Mouse (Mus musculus): ENCODE measurements around the gene 4930474N05Rik. TPM values are rescaled to one million over a fixed set of nuclear protein-coding genes. Genes with fewer than 3 reads are reported as not detected.

4930474N05Rik gene
- not detected in 2 replicates for polyA plus RNA-seq (2015; fragmentation: Nextera tagmentation; extraction: Ambion mirVana)

- H3K27me3 ChIP-seq (ENCODE audit: control insufficient read depth, insufficient read depth, low read length) = no peaks in the 10 kb centered on the region
- H3K4me2 ChIP-seq (ENCODE audit: low read depth, low read length) = no peak within 1 kb of the TSS
- no peaks in the 10 kb centered on the region for H3K36me3 ChIP-seq (ENCODE audit: control insufficient read depth, insufficient read depth, low read length)
- no peak within 1 kb of the TSS for H3K9ac ChIP-seq (ENCODE audit: low read length)
- no peak within 1 kb of the TSS for H3K4me3 ChIP-seq (replicated peaks; ENCODE audit: low read length)
- no peak within 1 kb of the TSS for H3K27ac ChIP-seq (ENCODE audit: low read length)
- H3K9me3 ChIP-seq (replicated peaks; ENCODE audit: control insufficient read depth, low read length) = no peaks in the 10 kb centered on the region
- no peak for ATAC-seq (ENCODE audit: insufficient read depth, low FRiP score)
- no peaks in the 10 kb centered on the region for H3K4me1 ChIP-seq (ENCODE audit: control insufficient read depth, insufficient read depth, low read length)
Observed at GRCm38 (mm10) chr14:36094617-36095016, at the start of gene 4930474N05Rik. Gene 4930474N05Rik (plus strand): TSS chr14:36094917.

- peak; percentile 58; the same call in 1 of the 2 replicates for ATAC-seq (ENCODE audit: insufficient read depth, low FRiP score)
Observed at GRCm38 (mm10) chr14:36048746-36049391, 45.8 kb upstream of the 4930474N05Rik start.

GRCm38 (mm10) chr14:36053281-36053680, 41.4 kb upstream of the 4930474N05Rik start:
- Histone ChIP-seq H3K4me1 (ENCODE audit: control insufficient read depth, insufficient read depth, low read length) (0 out of 2 replicates have a peak, but pooled peaks cover 5% of the 10 kb centered on the region), H3K27me3 (ENCODE audit: control insufficient read depth, insufficient read depth, low read length) (no peaks in the 10 kb centered on the region), H3K9me3 (replicated peaks; ENCODE audit: control insufficient read depth, low read length) (no peaks in the 10 kb centered on the region), H3K4me2 (ENCODE audit: low read depth, low read length) (no peak overlapping the region), H3K9ac (ENCODE audit: low read length) (no peak overlapping the region), H3K4me3 (replicated peaks; ENCODE audit: low read length) (no peak overlapping the region), H3K36me3 (ENCODE audit: control insufficient read depth, insufficient read depth, low read length) (no peaks in the 10 kb centered on the region), H3K27ac (ENCODE audit: low read length) (no peak overlapping the region)
- no peak for ATAC-seq (ENCODE audit: insufficient read depth, low FRiP score)
- 67% methylated on average over 2 of the region's 2 CpGs for WGBS

More at GRCm38 (mm10) chr14:36048746-36049391, 45.8 kb upstream of the 4930474N05Rik start:
- Histone ChIP-seq H3K4me3 (replicated peaks; ENCODE audit: low read length) (no peak overlapping the region), H3K4me2 (ENCODE audit: low read depth, low read length) (0 out of 2 replicates have a peak overlapping the region, but pooled peaks have one; percentile 1), H3K27me3 (ENCODE audit: control insufficient read depth, insufficient read depth, low read length) (no peaks in the 10 kb centered on the region), H3K9ac (ENCODE audit: low read length) (no peak overlapping the region), H3K36me3 (ENCODE audit: control insufficient read depth, insufficient read depth, low read length) (no peaks in the 10 kb centered on the region), H3K4me1 (ENCODE audit: control insufficient read depth, insufficient read depth, low read length) (0 out of 2 replicates have a peak, but pooled peaks cover 5% of the 10 kb centered on the region), H3K9me3 (replicated peaks; ENCODE audit: control insufficient read depth, low read length) (no peaks in the 10 kb centered on the region), H3K27ac (ENCODE audit: low read length) (no peak overlapping the region)
- WGBS = 25% methylated on average over 9 of the region's 9 CpGs

- Histone ChIP-seq H3K27ac (ENCODE audit: low read length) (no peak overlapping the region), H3K9me3 (replicated peaks; ENCODE audit: control insufficient read depth, low read length) (no peaks in the 10 kb centered on the region), H3K36me3 (ENCODE audit: control insufficient read depth, insufficient read depth, low read length) (no peaks in the 10 kb centered on the region), H3K4me1 (ENCODE audit: control insufficient read depth, insufficient read depth, low read length) (no peaks in the 10 kb centered on the region), H3K9ac (ENCODE audit: low read length) (no peak overlapping the region), H3K4me2 (ENCODE audit: low read depth, low read length) (no peak overlapping the region), H3K27me3 (ENCODE audit: control insufficient read depth, insufficient read depth, low read length) (no peaks in the 10 kb centered on the region), H3K4me3 (replicated peaks; ENCODE audit: low read length) (no peak overlapping the region)
- ATAC-seq (ENCODE audit: insufficient read depth, low FRiP score) = no peak
- WGBS = 76% methylated on average over 3 of the region's 3 CpGs
Observed at GRCm38 (mm10) chr14:36098528-36098927, 3.8 kb downstream of the 4930474N05Rik start.

- Histone ChIP-seq H3K4me2 (ENCODE audit: low read depth, low read length) (no peak overlapping the region), H3K27ac (ENCODE audit: low read length) (no peak overlapping the region), H3K4me1 (ENCODE audit: control insufficient read depth, insufficient read depth, low read length) (no peaks in the 10 kb centered on the region), H3K27me3 (ENCODE audit: control insufficient read depth, insufficient read depth, low read length) (no peaks in the 10 kb centered on the region), H3K9ac (ENCODE audit: low read length) (no peak overlapping the region), H3K4me3 (replicated peaks; ENCODE audit: low read length) (no peak overlapping the region), H3K36me3 (ENCODE audit: control insufficient read depth, insufficient read depth, low read length) (no peaks in the 10 kb centered on the region), H3K9me3 (replicated peaks; ENCODE audit: control insufficient read depth, low read length) (no peaks in the 10 kb centered on the region)
- ATAC-seq (ENCODE audit: insufficient read depth, low FRiP score) = no peak
- WGBS = 71% methylated on average over 1 of the region's 1 CpGs
Observed at GRCm38 (mm10) chr14:36099647-36100046, 4.9 kb downstream of the 4930474N05Rik start.

- Histone ChIP-seq H3K27me3 (ENCODE audit: control insufficient read depth, insufficient read depth, low read length) (no peaks in the 10 kb centered on the region), H3K4me3 (replicated peaks; ENCODE audit: low read length) (no peak overlapping the region), H3K9ac (ENCODE audit: low read length) (no peak overlapping the region), H3K27ac (ENCODE audit: low read length) (no peak overlapping the region), H3K9me3 (replicated peaks; ENCODE audit: control insufficient read depth, low read length) (no peaks in the 10 kb centered on the region), H3K4me1 (ENCODE audit: control insufficient read depth, insufficient read depth, low read length) (no peaks in the 10 kb centered on the region), H3K36me3 (ENCODE audit: control insufficient read depth, insufficient read depth, low read length) (no peaks in the 10 kb centered on the region), H3K4me2 (ENCODE audit: low read depth, low read length) (no peak overlapping the region)
- 20% methylated on average over 1 of the region's 1 CpGs for WGBS
- ATAC-seq (ENCODE audit: insufficient read depth, low FRiP score) = no peak
Observed at GRCm38 (mm10) chr14:36100731-36101130, 6.0 kb downstream of the 4930474N05Rik start.

GRCm38 (mm10) chr14:36114481-36114880, 19.8 kb downstream of the 4930474N05Rik start:
- Histone ChIP-seq H3K4me3 (replicated peaks; ENCODE audit: low read length) (no peak overlapping the region), H3K27ac (ENCODE audit: low read length) (no peak overlapping the region), H3K9me3 (replicated peaks; ENCODE audit: control insufficient read depth, low read length) (no peaks in the 10 kb centered on the region), H3K4me1 (ENCODE audit: control insufficient read depth, insufficient read depth, low read length) (no peaks in the 10 kb centered on the region), H3K27me3 (ENCODE audit: control insufficient read depth, insufficient read depth, low read length) (no peaks in the 10 kb centered on the region), H3K36me3 (ENCODE audit: control insufficient read depth, insufficient read depth, low read length) (no peaks in the 10 kb centered on the region), H3K9ac (ENCODE audit: low read length) (no peak overlapping the region), H3K4me2 (ENCODE audit: low read depth, low read length) (no peak overlapping the region)
- ATAC-seq (ENCODE audit: insufficient read depth, low FRiP score) = no peak

GRCm38 (mm10) chr14:36123775-36124335, 29.1 kb downstream of the 4930474N05Rik start:
- no peak overlapping the region for H3K4me3 ChIP-seq (replicated peaks; ENCODE audit: low read length)
- no peaks in the 10 kb centered on the region for H3K27me3 ChIP-seq (ENCODE audit: control insufficient read depth, insufficient read depth, low read length)
- no peak overlapping the region for H3K4me2 ChIP-seq (ENCODE audit: low read depth, low read length)
- H3K36me3 ChIP-seq (ENCODE audit: control insufficient read depth, insufficient read depth, low read length) = no peaks in the 10 kb centered on the region
- H3K9ac ChIP-seq (ENCODE audit: low read length) = no peak overlapping the region
- no peaks in the 10 kb centered on the region for H3K9me3 ChIP-seq (replicated peaks; ENCODE audit: control insufficient read depth, low read length)
- no peak for ATAC-seq (ENCODE audit: insufficient read depth, low FRiP score)
- 73% methylated on average over 2 of the region's 2 CpGs for WGBS
- no peaks in the 10 kb centered on the region for H3K4me1 ChIP-seq (ENCODE audit: control insufficient read depth, insufficient read depth, low read length)
- no peak overlapping the region for H3K27ac ChIP-seq (ENCODE audit: low read length)

- no peaks in the 10 kb centered on the region for H3K4me1 ChIP-seq (ENCODE audit: control insufficient read depth, insufficient read depth, low read length)
- ATAC-seq (ENCODE audit: insufficient read depth, low FRiP score) = no peak
- H3K27ac ChIP-seq (ENCODE audit: low read length) = no peak overlapping the region
- H3K36me3 ChIP-seq (ENCODE audit: control insufficient read depth, insufficient read depth, low read length) = no peaks in the 10 kb centered on the region
- no peaks in the 10 kb centered on the region for H3K9me3 ChIP-seq (replicated peaks; ENCODE audit: control insufficient read depth, low read length)
- H3K4me3 ChIP-seq (replicated peaks; ENCODE audit: low read length) = no peak overlapping the region
- no peak overlapping the region for H3K9ac ChIP-seq (ENCODE audit: low read length)
- H3K27me3 ChIP-seq (ENCODE audit: control insufficient read depth, insufficient read depth, low read length) = no peaks in the 10 kb centered on the region
- 71% methylated on average over 3 of the region's 3 CpGs for WGBS
- no peak overlapping the region for H3K4me2 ChIP-seq (ENCODE audit: low read depth, low read length)
Observed at GRCm38 (mm10) chr14:36135749-36136148, 41.0 kb downstream of the 4930474N05Rik start.
